Comparison of ENCODE assay signal across 16 mouse cellular contexts in genomic region chr4:25891888-25892661, GRCm38 (mm10).
"Had no signal": no experiment of that assay in that cellular context is flagged by ENCODE, and none has a peak within 500 bp of the region (broad histone marks: within the 10 kb centered on the region; RNA-seq: fewer than 3 reads in every experiment).

No protein-coding gene starts in this region.

- DNase-seq: retina, postnatal 1 day; right cerebral cortex, adult 18-20 months; right cerebral cortex, postnatal 14 days; right cerebral cortex, postnatal 25 days; right cerebral cortex, postnatal 4 days; spleen, adult 18-20 months; thymus, adult 18-20 months; thymus, adult 2 months; thymus, postnatal 14 days; thymus, postnatal 25 days; thymus, postnatal 36 days; thymus, postnatal 4 days had no signal

- H3K27me3 ChIP-seq: neural tube, embryonic 12.5 days; neural tube, embryonic 13.5 days; neural tube, embryonic 15.5 days; stomach, embryonic 15.5 days had no signal
